Mouse (Mus musculus) heart, postnatal 36 days (tissue): ENCODE measurements around the gene Gsta1. TPM values are rescaled to one million over a fixed set of nuclear protein-coding genes. Genes with fewer than 3 reads are reported as not detected.
"Not testable (repeated sequence)": the region's sequence is repeated elsewhere in the genome, so short reads cannot be mapped to it uniquely, and the experiment has no call there.

Experiments
- DNase-seq, 2 experiments: peaks; one replicate each; pipeline ENCODE4 v3.0.0; 2021 to 2022
- intact Hi-C: fragments of 180-260 bp; cut with DNase I; formaldehyde crosslinking; loops from one replicate; pipeline ENCODE4 v1.15.1; 2025
- total RNA-seq, 2 experiments: library from RNA; stranded (reverse); gene quantifications; 2 replicates each; pipeline ENCODE4 v1.2.3; 2021

Gene Gsta1
- 1 to 10 TPM in 1 of 2 experiments, not detected in 1; 1.1 TPM for total RNA-seq

GRCm38 (mm10) chr9:78230461-78230860 lies at the start of gene Gsta1:
Gene Gsta1, plus strand, starts transcription at chr9:78230656.
- intact Hi-C loops, result not testable (repeated sequence)

DNA sequence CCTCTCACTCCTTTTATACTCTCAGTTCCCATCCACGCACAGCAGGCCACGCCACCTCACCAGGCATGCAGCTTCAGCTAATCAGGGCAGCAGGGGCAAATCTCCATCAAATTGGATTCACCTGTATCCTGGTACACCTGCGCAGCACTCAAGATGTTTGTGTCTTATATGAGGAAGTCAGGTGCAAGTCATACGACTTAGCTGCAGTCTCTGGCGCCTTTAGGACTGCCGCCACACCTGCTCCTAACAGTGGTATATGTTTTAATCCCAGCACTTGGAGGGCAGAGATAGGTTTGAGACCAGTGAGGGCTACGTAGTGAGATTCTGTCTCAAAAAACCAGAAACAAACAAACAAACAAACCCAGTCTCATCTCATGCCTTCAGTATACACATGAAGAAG lies 48.0 kb upstream of the Gsta1 start, which contains the start of gene Gsta4:
TSS of gene Gsta4 (plus strand) at position 301 of the 400 bp plus-strand sequence.
- intact Hi-C loops, DNase-seq: not testable (repeated sequence)

More at GRCm38 (mm10) chr9:78230461-78230860, at the start of gene Gsta1:
- not testable (repeated sequence) for DNase-seq

DNA sequence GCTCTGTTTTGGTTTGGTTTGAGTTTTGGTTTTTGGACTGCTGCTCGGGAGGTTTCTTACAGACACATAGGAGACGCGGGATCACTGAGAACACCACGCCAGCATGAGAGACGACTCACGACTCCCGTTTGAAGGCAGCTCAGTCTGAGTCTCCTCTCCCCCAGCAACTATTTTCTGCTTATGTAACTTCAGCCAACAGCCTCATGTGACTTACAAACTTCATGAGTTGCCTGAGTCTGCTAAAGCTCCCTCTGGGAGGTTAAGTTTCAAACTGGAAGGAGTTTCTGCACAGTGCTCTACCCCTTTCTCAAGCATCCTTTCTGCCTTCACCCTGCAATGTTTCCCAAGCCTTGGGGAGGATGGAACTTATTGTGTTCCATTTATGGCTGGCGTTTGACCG lies 44.8 kb upstream of the Gsta1 start:
- DNase-seq, result no peak
- intact Hi-C loops, result no loop called here

- DNase-seq, result no peak
Observed at GRCm38 (mm10) chr9:78188910-78189309, 41.5 kb upstream of the Gsta1 start.

GRCm38 (mm10) chr9:78190651-78191634 lies 39.5 kb upstream of the Gsta1 start:
- intact Hi-C loops, result loop anchor here (2.0 kb wide), 1 partner anchor 14 kb away; no protein-coding TSS in a partner anchor
- DNase-seq, result no peak

More at GRCm38 (mm10) chr9:78188910-78189309, 41.5 kb upstream of the Gsta1 start:
- intact Hi-C loops, result no loop called here

DNA sequence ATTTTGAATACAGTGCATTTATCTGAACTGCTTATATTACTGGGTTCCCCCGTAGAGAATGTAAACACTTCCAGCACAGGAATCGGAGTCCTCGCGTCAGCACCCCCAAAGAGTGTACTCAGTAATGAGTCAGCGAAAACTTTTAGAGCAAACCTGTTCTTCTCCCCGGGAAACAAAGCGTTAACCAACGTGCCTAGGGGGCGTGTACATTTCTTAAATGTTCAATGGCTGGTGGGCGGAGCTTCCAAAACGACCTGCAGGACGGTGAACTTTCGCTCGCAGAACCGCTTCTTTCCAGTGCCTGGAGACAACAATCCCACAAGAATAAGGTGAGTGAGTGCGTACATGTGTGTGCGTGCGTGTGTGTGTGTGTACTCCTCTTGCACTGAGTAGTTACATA lies 38.7 kb upstream of the Gsta1 start:
- peak in 1 of 2 experiments; percentile 42 for DNase-seq
- intact Hi-C loops, result loop anchor here (1.0 to 2.0 kb wide), 2 partner anchors 15 to 78 kb away; no protein-coding TSS in a partner anchor

GRCm38 (mm10) chr9:78193902-78194597 lies 36.4 kb upstream of the Gsta1 start:
- intact Hi-C loops, result no loop called here
- DNase-seq, result peak; percentile 39 to 40

GRCm38 (mm10) chr9:78195034-78195433 lies 35.4 kb upstream of the Gsta1 start:
- no peak for DNase-seq
- intact Hi-C loops, result no loop called here

DNA sequence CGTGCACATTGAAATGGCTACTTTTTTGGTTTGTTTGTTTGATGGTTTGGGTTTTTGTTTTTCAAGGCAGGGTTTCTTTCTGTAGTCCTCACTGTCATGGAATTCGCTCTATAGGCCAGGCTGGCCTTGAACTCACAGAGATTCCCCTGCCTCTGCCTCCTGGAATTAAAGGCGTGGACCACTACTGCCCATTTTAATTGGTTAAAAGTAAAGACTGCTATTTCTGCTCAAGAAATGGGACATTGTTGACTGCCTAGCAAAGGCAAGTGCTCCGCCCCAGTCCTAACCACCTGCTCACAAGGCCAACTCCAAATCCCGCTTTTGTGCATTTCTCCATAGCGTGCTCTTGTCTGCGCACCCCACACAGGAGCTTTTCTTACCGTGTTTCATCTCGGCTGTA lies 32.7 kb upstream of the Gsta1 start:
- intact Hi-C loops, result no loop called here
- DNase-seq, result no peak

DNA sequence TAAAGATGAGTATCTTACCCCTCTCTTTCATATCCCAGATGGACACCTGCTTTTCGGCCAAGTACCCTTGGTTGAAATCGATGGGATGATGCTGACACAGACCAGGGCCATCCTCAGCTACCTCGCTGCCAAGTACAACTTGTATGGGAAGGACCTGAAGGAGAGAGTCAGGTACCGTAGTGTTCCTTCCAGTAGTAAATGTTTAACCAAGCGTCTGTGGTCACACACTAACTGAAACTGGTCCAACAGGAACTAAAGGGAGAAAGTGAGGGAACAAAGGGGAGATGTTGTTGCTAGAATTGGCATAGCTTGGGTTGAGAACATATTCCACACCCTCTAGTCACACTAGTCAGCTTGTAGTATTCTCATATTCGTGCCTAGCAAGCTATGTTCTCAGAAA lies 26.3 kb upstream of the Gsta1 start:
- DNase-seq, result no peak

GRCm38 (mm10) chr9:78208956-78209355 lies 21.5 kb upstream of the Gsta1 start:
- DNase-seq, result no peak
- intact Hi-C loops, result no loop called here

More for the DNA sequence above, 26.3 kb upstream of the Gsta1 start:
- intact Hi-C loops, result no loop called here

DNA sequence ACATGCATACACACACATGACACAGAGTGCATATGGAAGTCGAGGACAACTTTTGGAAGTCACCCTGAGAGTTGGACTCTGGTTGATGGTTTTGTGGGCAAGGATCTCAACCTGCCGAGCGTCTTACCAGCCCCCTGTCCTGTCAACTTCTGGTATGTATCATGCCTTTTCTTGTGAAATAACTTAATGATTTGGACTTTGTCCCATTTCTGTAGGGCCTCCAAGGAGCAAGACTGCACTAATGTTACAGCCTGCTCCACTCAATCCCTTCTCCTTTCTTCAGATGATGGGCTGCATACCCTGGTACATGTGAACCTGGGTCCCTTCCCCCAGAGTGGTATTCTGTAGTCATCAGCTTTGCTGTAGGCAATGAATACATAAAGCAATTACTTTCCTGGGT lies 20.4 kb upstream of the Gsta1 start:
- intact Hi-C loops, result no loop called here
- DNase-seq, result no peak

GRCm38 (mm10) chr9:78210821-78211220 lies 19.6 kb upstream of the Gsta1 start:
- intact Hi-C loops, result no loop called here
- DNase-seq, result no peak

- no peak for DNase-seq
- intact Hi-C loops, result no loop called here
Observed at GRCm38 (mm10) chr9:78211521-78211920, 18.9 kb upstream of the Gsta1 start.

DNA sequence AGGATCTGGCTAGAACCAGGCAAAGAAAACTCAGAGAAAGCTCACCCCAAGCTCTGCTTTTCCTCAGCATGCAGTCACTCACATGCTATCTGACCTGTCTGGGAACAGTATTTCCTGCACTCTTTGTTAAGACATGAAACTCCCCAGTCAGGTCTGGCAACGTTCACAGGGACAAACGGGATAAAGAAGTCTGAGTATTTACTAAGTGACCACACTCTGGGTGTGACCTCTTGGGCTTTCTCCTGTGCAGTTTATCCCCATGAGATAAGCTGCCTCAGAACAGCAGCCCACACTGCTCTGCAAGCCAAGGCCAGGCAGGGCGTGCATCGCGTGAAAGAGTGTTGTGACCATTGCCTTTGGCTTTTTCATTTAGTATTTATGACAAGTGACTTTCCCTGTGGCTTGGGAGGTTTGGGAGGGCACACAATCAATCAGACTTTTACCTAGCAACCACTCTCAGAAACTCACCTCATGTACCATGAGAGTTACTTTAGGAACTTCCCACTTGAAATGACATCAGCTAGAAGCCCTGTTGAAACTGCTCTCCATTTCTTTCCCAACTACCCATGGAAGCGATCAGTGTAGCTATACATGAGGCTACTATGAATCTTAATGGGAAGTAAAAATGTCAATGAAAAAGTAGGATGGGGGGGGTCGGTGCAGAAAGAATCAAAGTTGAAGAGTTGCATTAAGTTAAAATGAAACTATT lies 18.0 kb upstream of the Gsta1 start:
- intact Hi-C loops, result no loop called here
- DNase-seq, result peak in 1 of 2 experiments; percentile 25

GRCm38 (mm10) chr9:78217074-78217473 lies 13.4 kb upstream of the Gsta1 start:
- intact Hi-C loops, result no loop called here
- DNase-seq, result no peak

DNA sequence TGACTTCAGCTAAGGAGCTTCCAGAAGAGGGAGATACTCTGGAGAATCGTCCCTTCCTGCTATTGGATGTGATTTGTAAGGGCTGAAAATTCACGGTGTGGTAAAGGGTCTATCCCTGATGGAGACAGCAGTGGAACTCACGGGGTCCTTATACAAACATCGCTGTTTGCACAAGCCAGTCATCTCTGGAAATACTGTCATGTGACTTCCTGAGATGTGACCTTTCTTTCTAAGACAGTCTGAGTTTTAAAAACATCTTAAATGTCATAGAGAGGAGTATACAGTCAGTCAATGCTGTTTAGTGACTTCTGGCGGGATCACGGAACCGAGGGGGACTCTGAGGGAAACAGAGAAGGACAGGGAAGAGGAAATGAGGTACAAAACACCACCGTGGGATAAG lies 7.8 kb upstream of the Gsta1 start:
- no peak for DNase-seq
- intact Hi-C loops, result no loop called here

DNA sequence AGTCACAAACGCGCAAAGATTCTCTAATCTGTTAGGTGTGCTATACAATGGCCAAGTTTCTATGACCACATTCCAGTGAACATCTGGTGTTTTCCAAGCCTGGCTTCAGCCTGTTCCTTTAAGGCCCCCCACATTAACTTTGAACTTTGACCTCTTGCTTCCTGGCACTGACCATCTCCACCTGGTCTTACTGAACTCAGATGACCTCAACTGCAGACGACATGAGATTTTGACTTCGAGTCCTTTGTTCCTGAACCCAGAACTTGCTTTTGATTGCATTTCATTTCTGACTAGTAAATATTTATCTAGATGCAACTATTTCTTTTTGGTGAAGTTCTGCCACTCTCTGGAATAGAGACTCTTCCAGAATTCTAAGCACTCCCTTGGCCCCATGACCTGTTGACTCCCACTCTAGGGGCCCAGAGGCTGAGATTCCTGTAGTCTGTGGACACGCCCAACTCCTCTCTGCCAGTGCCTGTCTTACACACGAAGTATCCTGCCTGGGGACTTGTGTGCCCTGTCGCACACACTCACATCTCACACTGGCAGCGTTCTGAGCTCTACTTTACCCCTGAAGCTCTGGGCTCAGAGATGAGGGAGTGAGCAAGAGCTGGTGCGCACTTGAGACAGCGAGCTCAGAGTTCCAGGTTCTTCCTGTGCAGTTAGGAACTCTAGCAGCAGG lies 7.1 kb upstream of the Gsta1 start:
- DNase-seq, result no peak
- intact Hi-C loops, result no loop called here

DNA sequence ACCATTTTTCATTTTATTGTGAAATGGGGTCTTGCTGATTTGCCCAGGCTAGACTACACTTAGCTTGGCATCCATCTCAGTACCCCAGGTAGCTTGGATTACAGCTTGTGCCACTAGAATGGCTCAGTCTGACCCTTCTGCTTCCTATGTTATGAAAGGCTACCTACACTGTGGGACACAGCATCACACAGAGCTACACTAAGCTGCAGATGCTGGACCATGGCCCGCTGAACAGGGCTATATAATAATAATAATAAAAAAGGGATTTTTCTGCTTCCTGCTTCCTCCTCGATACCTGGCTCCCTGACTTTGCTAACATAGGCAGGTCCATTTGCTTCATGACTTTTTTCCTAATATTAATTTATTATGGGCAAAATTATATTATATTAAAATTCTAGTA lies 6.0 kb upstream of the Gsta1 start:
- DNase-seq, result no peak
- intact Hi-C loops, result no loop called here

DNA sequence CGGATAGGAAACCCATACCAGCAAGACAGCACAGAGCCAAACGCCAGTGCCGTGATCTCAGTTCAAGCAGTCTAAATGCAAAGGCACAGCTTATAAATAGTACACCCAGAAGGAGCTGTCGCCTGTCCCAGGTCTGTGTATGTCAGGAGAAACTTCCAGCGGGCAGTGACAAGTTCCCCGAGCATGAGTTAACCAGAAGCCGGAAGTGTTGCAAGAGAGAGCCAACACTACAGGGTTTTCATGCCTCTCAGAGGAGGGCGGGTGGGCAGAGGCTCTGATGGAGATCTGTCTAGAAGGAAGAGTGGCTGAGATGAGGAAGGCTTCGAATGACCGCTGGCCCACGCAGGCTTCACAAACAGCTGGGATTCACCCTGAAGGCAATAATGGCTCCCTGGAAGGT lies 5.2 kb upstream of the Gsta1 start:
- intact Hi-C loops, result no loop called here
- no peak for DNase-seq
